Mouse (Mus musculus): ENCODE results near the gene Rtl10.

The Rtl10 gene

GRCm38 (mm10) chr16:18547891-18548290 is 49.2 kb downstream of the Rtl10 start:
- no peak for DNase-seq (ENCODE audit: low spot score in 2 of 2)
